Mouse (Mus musculus): ENCODE measurements around the gene Shisa9.

- TF ChIP-seq POLR2A (IDR thresholded peaks at IDR 0.05; ENCODE audit: borderline replicate concordance, low read depth, low read length) (no peak), CTCF (IDR thresholded peaks at IDR 0.05; ENCODE audit: low read depth, low read length) (no peak)
Measured at GRCm38 (mm10) chr16:12110851-12111437, 127.0 kb downstream of the Shisa9 start.
